Mouse (Mus musculus) ZHBTc4 (cell line): ENCODE data around the gene 1810030O07Rik.
"Not testable (repeated sequence)": the region's sequence is repeated elsewhere in the genome, so short reads cannot be mapped to it uniquely, and the experiment has no call there.

ENCODE experiments used
- DNase-seq: peaks from one replicate; pipeline ENCODE4 v3.0.0-alpha.2; 2011; ENCODE audit warnings: low read depth, low spot score

Gene 1810030O07Rik

GRCm38 (mm10) chrX:12673054-12673775, at the start of gene 1810030O07Rik:
1810030O07Rik (minus strand) TSS chrX:12673668.
- DNase-seq, result peak; percentile 93

GRCm38 (mm10) chrX:12716036-12716435, 42.6 kb upstream of the 1810030O07Rik start:
- DNase-seq, result no peak

GRCm38 (mm10) chrX:12713796-12714195, 40.3 kb upstream of the 1810030O07Rik start:
- DNase-seq, result no peak

DNA sequence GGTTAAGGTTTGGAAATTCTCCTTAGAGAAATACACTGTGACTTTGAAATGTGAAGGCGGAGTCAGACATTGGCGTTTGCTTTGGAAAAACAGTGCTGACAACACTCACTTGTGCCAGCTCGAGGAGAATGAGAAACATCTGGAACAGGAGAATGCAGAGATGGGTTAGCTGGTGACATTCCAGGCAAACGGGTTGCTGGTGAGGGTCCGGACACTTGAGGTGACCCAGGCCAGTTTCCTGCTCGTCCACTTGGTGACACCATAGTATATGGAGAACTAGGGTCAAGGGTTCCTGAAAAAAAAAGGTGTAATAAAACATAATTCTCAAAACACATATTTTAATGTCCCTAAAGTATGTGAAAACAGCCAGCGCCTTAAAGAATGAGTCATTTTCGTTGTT, 13.4 kb upstream of the 1810030O07Rik start:
- no peak for DNase-seq

- no peak for DNase-seq
Observed at GRCm38 (mm10) chrX:12686071-12686470, 12.6 kb upstream of the 1810030O07Rik start.

DNA sequence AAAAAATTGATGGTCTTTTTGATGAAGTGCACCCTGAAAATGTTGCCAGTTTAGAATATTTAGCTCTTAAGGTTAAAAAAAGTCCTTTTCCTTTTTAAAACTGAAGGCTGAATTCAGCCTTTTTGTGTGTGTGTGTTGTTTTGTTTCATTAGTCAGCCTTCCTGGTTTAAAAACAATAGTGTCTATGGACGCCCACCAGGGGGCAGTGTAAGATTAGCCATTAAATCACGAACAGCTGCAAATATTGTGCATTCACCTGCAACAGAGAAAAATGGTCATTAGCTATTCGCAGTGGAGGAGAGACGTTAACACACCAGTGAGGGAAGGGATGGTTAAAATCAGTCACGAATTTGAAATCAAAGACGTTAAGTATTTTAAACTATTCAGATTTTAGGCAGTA, 3.9 kb upstream of the 1810030O07Rik start:
- peak; percentile 58 for DNase-seq

GRCm38 (mm10) chrX:12653879-12654278, 19.6 kb downstream of the 1810030O07Rik start:
- DNase-seq, result no peak

DNA sequence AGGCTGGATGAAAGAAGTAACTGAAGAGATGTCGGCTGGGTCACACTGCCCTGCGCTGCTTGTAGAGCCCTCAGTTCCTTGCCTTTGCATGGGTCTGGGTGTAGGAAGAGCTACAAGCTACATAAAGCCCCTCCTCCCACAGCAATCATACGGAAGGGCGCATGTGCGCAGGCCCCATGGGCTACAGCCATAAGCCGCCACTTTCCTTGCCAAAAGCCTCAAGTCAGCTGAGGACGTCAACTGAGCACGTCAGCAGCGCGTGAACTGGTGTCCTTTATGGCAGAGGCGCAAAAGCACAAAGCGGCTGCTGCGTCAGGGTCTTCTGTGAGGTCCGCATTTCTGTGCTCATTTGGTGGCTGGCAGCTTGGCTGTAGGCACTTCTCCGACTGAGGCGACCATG, 21.6 kb downstream of the 1810030O07Rik start:
- DNase-seq, result peak; percentile 93

DNA sequence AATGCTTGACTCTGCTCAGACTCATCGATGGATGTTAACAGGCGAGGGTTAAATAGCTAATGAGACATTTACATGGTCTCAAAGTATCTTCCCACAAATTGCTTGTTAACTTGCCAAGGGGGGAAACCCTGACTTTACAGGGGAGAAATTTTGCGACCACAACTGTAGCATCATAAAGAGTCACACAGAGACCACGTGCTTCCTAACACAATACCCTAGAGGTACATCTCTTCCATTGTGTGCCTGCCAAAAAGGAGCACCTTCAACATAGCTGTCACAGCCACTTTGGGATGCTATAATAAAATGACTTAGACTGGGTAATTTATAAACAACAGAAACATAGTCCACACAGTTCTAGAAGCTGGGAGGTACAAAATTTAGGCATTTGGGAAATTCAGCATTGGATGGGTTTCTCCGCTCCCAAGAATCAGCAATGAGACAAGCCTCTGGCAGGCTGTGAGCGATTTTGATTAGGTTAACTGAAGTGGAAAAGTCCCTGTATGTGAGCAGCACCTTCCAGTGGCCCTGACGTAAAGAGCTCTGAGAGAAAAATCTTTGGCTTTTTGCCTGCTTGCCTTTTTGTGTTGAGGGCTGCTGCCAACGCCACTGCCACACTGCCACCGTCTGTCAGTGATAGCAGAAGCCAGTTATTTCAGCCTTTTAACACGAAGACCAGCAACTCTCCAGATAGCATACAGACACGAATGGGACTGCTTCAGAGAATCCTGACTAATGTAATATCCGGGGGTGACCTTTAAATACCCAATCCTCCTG, 27.8 kb downstream of the 1810030O07Rik start:
- DNase-seq, result no peak

DNA sequence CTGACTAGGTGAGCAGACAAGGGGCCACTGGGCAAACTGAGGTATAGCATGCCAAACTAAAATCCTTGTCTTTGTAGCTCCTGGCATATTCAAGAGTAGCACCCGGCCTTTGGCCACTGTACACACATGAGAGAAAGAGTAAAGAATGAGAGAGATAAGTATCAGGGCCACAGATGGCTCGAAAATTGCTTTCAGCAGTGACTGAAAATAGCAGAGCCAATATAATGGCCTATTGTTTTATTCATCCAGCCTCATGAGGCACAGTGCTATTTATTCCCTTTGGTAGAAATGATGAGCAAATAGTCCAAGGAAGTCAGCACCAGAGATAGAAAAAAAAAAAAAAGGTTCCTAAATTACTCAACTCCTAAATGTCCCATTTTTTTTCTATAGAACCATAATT, 28.5 kb downstream of the 1810030O07Rik start:
- DNase-seq, result no peak

GRCm38 (mm10) chrX:12625131-12625530, 48.3 kb downstream of the 1810030O07Rik start:
- DNase-seq, result no peak

- not testable (repeated sequence) for DNase-seq
Observed at GRCm38 (mm10) chrX:12612360-12612759, 61.1 kb downstream of the 1810030O07Rik start.

- DNase-seq, result peak; percentile 71
Observed at GRCm38 (mm10) chrX:12611211-12611610, 62.3 kb downstream of the 1810030O07Rik start.

DNA sequence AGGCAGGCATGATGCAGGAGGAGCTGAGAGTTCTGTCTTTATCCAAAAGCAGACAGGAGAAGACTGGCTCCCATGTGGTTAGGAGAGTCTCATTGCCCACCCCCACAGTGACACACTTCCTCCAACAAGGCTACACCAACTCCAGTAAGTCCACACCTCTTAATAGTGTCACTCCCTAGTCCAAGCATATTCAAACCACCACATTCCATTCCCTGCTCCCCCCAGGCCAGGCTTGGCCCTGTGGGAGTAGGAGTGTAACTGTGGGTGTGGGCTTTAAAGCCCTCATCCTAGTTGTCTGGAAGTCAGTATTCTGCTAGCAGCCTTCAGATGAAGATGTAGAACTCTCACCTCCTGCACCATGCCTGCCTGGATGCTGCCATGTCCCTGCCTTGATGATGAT, 62.9 kb downstream of the 1810030O07Rik start:
- DNase-seq, result peak; percentile 87
